Mouse (Mus musculus) right cerebral cortex, adult 2 months (tissue): ENCODE measurements at regions not wholly inside any gene's neighbourhood (a gene's known extent, or its start where the extent isn't known, plus 50 kb on each side); places are given as distances from the start of the nearest gene placed in this dataset.
"Not testable (repeated sequence)": the region's sequence is repeated elsewhere in the genome, so short reads cannot be mapped to it uniquely, and the experiment has no call there.

Source experiments
- DNase-seq, 2 experiments: peaks; one replicate each; pipeline ENCODE4 v3.0.0; 2021 to 2022; ENCODE audit warnings: low spot score in 2 of 2

GRCm38 (mm10) chr3:7306800-7307199 lies 686.6 kb upstream of the 1700008P02Rik start:
- DNase-seq, result peak in 1 of 2 experiments; percentile 29

GRCm38 (mm10) chr3:7298511-7298910 lies 678.3 kb upstream of the 1700008P02Rik start:
- DNase-seq, result no peak

GRCm38 (mm10) chr3:7291026-7291425 lies 670.8 kb upstream of the 1700008P02Rik start:
- no peak for DNase-seq

- no peak for DNase-seq
Observed at GRCm38 (mm10) chr3:7257591-7257990, 637.3 kb upstream of the 1700008P02Rik start.

GRCm38 (mm10) chr3:7248337-7248736 lies 628.1 kb upstream of the 1700008P02Rik start:
- no peak for DNase-seq

GRCm38 (mm10) chr3:7229769-7230168 lies 609.5 kb upstream of the 1700008P02Rik start:
- DNase-seq, result peak; percentile 3 to 6

- not testable (repeated sequence) for DNase-seq
Observed at GRCm38 (mm10) chr3:7188531-7188930, 568.3 kb upstream of the 1700008P02Rik start.

GRCm38 (mm10) chr3:7166596-7166995 lies 546.4 kb upstream of the 1700008P02Rik start:
- DNase-seq, result no peak

- no peak for DNase-seq
Observed at GRCm38 (mm10) chr3:7138996-7139395, 518.8 kb upstream of the 1700008P02Rik start.

- DNase-seq, result peak in 1 of 2 experiments; percentile 2
Observed at GRCm38 (mm10) chr3:7134714-7135113, 514.5 kb upstream of the 1700008P02Rik start.
